Mouse (Mus musculus) brain, embryonic 14.5 days (tissue): ENCODE measurements around the gene Adamts13. TPM values are rescaled to one million over a fixed set of nuclear protein-coding genes. Genes with fewer than 3 reads are reported as not detected.

Experiments
- DNase-seq: peaks from one replicate; pipeline ENCODE4 v3.0.0-alpha.2; 2011; ENCODE audit warnings: low read depth
- CTCF ChIP-seq: fragments of 200-500 bp; IDR thresholded peaks from 2 replicates; pipeline ENCODE4 v1.5.1; 2012; ENCODE audit warnings: inconsistent platforms, mild to moderate bottlenecking, moderate library complexity, borderline replicate concordance; ENCODE audit not compliant: insufficient read depth, insufficient read length; ENCODE audit errors: extremely low read depth
- POLR2A ChIP-seq: fragments of 200-500 bp; IDR thresholded peaks from 2 replicates; pipeline ENCODE4 v1.6.1; 2012; ENCODE audit warnings: mild to moderate bottlenecking, inconsistent platforms, borderline replicate concordance; ENCODE audit not compliant: poor library complexity, insufficient read depth, insufficient read length, severe bottlenecking; ENCODE audit errors: extremely low read depth
- polyA plus RNA-seq: library from polyadenylated mRNA; depleted of rRNA; stranded (reverse); fragments of >200 nt; gene quantifications from 2 replicates; pipeline ENCODE4 v1.2.3, GENCODE M21; 2012

Gene Adamts13
- polyA plus RNA-seq, 1 experiment: 0.12 TPM

DNA sequence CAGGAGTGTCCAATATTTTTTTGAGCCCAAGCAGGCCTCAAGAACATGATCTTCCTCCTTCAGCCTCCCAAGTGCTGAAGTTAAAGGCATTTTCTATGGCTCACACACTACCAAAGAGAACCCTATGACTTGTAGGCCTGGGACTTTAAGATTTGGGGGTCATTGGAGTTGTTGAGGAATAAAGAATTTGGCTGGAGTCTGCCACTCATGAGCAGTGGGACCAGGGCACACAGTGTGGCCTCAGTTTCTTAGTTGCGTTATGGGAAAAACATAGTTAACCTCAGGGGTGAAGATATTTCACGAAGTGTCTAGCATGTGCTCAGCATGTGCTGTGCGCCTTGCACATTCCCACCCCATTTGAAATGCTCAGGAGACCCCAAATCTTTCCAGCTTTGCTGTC is 53.1 kb downstream of the Adamts13 start:
- TF ChIP-seq CTCF (no peak), POLR2A (no peak)
- no peak for DNase-seq

DNA sequence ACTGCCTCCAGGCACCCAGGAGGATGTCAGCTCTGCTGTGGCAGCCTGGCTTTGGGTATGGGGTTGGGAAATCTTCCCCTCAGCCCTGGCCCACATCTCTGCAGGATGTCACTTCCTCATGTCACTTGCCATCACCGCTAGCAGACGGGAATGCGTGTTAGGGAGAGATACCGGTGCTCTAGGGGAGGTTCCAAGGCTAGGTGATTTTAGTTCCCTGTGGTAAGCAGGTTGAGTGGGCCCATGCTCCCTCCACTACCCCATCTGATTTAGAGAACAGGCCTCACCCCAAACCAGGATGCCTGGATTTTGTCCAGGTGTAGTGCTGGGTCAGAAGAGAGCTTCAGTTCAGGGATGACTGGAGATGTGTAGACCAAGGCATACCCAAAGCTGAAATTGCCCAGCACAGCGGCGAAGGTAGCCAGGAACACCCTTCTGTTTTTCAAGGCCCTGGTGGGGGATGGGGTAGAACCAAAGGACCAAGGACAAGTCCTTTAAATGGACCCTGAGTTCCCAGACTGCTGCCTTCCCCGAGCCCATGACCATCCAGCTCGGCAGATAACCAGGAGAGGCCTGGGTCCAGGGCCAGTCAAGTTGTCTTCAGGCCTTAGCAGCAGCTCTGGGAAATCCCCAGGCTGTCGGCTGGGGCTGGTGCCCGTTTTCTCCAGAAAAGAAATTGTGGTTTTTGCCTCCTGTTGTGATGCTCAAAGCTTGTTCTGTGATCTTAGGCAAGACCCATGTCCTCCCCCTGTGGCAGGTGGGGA is 53.8 kb downstream of the Adamts13 start:
- TF ChIP-seq POLR2A: no peak
- no peak for TF ChIP-seq CTCF
- no peak for DNase-seq

DNA sequence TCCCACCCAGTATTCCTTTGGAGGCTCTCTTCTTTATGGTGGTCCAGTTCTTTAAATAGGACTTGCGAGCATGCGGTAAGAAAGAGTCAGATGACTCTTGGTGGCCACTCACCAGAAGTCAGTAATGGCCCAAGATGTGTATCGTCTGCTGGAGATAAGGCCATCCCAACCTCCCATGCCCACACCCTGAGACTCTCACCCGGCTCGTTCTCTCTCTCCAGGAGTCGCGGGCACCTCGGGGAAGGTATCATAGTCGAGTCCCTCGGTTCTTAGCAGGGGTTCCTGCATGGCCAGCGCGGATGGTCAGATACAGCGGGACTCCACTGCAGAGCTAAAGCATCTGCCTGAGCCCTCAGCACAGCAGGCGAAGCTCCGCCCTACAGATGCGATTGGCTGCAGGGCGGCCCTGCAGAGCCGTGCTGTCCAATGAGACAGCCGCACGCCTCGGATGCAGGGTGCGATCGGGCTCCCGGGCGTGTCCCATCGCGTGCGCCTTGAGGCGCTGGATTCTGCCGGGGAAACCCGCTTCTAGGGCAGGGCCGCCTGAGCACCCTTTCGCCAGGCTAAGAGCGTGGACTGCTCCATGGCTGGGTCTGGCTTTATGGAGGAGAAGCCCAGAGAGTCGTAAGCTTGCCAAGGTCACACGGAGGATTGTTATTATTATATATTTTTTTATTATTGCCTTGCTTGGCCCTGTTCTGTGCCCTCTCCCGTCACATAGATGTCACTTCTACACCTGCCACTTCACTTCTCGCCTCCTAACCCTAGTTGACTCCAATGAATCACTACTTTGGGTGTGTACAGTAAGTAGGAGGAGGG is 54.6 kb downstream of the Adamts13 start, which contains the start of gene Slc2a6:
Gene Slc2a6, minus strand, starts transcription at position 381 of the 819 bp plus-strand sequence.
- DNase-seq: peak; percentile 96
- peak; percentile 29; the same call in 1 of the 2 replicates for TF ChIP-seq POLR2A
- TF ChIP-seq CTCF: no peak

DNA sequence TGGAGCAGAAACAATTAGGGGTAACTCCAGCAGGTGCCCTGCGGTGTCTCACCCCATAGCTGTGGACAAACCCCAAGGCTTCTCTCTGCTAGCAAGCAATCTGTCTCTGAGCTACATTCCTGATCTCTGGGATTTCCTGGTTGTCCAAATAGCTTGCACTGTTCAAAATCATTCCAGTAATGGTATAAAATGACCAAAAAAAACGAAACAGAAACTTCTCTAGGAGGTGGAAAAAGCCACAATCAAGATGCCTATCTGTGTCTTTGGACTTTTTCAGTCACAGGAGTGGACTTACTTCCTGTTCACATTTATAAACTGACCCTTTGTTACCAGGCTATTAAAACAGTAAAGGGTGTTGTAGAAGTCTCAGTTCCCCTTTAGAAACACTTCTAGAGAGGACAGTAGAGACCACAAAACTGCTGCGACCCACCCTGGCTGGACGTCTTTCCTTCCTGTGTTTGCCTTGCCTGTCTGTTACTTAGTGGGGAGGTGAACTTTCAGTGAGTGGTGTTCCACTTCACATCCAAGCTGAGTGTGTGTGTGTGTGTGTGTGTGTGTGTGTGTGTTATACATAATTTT is 55.3 kb downstream of the Adamts13 start:
- no peak for DNase-seq
- TF ChIP-seq CTCF (no peak), POLR2A (no peak)

DNA sequence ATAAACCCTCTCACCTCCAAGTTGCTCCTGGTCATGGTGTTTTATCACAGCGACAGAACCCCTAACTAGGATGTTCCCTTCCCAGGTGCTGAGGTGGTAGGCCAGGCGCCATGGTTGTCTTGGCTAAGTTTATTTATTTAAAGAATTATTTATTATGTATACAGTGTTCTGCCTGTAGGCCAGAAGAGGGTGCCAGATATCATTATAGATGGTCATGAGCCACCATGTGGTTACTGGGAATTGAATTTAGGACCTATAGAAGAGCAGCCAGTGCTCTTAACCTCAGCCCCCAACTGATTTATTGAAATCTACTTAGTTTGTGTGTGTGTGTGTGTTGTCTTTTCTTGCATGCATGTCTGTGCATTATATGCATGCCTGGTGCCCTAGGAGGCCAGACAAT is 59.1 kb downstream of the Adamts13 start:
- DNase-seq: no peak
- no peak for TF ChIP-seq POLR2A
- no peak for TF ChIP-seq CTCF

DNA sequence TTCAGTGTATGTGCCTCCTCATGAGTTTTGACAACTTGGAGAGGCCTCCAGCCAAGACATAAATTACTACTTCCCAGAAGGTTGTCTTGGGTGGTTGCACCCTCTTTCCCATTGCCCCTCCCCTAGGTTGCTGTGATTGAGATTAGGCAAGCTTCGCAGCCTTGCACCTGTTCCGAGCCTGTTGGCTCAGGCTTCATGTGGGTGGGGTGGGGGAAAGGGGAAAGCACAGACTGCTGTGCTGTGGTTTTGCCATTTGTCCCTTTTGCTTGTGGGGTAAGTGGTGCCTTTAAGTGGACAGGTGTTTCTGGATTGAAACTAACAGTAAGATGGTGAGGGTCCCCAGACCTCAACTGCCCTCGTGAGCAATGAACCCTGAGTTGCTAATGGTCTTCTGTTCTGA is 62.8 kb downstream of the Adamts13 start:
- TF ChIP-seq POLR2A: no peak
- no peak for TF ChIP-seq CTCF
- DNase-seq: no peak

DNA sequence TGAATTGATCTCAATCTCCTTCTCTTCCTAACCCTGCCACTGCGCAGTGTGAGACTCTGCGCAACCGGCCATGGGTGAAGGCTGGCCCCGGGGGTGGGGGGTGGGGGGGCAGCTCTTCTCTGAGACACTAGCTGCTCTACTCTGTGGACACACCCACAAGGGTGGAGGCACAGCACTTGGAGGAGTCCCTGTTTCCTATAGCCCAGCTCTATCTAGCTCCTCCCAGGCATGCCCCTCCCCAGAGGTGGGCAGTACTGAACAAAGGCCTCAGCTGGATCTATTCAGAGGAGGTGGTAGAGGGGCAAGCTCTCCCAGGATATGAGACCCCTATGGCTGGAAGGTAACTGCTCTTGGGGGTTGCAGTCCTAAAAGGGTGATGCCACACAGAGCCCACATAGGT is 63.8 kb downstream of the Adamts13 start:
- DNase-seq: no peak
- no peak for TF ChIP-seq POLR2A

DNA sequence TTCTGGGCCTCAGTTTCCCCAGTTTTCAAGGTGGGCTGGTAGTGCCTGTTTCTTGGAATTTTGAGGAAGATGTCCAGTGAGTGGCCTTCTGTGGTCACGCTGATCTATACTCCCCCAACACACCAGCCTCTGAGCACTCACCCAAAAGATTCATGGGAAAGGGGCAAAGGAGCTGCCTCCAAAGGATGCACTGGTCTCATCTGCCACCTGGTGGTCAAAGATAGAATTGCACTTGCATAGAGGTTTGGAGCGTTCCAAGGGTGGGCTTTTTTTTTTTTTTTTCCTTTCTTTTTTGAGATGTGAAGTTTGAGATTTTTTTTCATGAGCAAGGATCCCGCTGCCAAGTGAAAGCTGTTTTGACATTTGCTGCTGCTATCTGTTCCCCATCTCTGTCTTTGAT is 65.4 kb downstream of the Adamts13 start:
- peak; percentile 78 for DNase-seq
- TF ChIP-seq POLR2A (no peak), CTCF (peak; percentile 89)

DNA sequence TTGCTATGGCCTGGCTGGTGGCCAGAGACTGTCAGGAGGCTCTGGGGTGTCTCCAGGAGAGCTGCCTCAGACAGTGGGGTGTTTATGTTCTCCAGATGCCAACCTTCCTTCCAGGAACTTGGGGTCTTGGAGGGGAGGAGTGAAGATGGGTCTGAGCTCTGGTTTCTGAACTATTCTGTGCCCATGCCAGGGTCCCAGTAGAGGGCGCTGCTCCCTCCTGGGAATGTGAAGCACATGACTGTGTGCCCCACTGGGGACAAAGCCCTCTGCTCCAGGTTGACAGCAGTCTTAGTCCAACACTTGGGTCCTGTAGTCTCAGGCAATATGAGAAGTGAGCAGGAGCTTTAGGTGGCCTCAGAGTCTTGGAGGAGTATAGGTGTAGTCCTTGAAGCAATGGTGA is 66.1 kb downstream of the Adamts13 start:
- TF ChIP-seq CTCF (peak; percentile 22; the same call in 1 of the 2 replicates), POLR2A (no peak)
- DNase-seq: no peak

DNA sequence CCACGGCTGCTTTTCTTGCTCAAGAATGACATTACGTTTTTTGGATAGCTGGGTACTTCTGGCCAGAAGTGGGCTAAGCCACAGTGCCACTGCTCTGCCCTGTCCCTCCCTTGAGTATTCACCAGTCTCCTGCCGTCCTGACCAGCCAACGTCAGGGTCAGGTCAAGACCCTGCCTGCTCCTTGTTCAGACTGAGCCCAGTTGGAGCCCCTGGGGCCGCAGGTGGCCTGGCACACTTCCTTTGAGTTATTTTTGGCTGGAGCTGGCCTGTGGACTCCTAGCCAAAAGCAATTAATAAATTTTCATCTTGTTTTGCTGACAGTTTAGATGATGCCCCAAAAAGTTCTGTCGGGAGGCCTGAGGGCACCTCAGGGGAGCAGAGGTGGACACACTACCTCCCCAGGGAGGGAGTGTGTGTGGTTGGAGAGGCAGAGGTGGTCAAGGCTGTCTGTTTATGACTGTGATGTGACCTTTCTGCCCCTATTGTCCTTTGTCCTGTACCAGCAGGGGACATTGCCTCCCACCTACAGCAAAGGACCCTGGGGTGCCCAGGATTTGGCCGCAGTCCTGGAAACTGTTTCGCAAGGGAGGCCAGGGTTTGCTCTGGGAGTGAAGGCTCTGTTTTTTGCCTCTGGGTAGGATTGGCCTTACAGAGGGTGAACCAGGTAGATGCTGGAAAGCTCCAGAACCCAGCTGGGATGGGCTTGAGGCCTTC is 69.1 kb downstream of the Adamts13 start:
- TF ChIP-seq CTCF (no peak), POLR2A (no peak)
- DNase-seq: no peak

DNA sequence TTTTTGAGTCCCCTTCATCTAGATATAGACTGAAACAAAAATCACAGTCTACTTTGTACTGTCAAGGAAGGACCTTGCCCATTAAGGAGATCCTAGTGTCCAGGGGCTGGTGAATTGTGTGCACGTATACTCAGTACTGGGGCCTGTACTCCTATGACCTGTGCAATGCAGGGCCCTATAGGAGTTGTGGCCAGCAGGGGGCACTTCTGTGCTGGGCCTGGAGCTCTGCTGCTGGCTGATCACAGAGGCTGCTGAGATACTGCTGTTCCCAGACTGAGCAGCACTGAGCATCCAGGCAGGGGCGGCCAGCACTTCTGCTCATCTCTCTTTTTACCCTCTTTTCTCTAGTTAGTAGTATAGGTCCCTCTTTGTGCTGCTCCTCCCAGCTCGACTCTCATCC is 70.2 kb downstream of the Adamts13 start:
- no peak for TF ChIP-seq POLR2A
- peak; percentile 92 for TF ChIP-seq CTCF
- peak; percentile 89 for DNase-seq
